In genomic region chr2:59361350-59361780, GRCm38 (mm10) we compare ENCODE assay signal across 12 mouse cellular contexts.
DNase-seq lines count a peak whose midpoint lies in the region; ATAC-seq and TF ChIP-seq lines count a peak whose summit lies in the region.
"Had no signal": no experiment of that assay in that cellular context is flagged by ENCODE, and none has a peak within 500 bp of the region (broad histone marks: within the 10 kb centered on the region; RNA-seq: fewer than 3 reads in every experiment).

No protein-coding gene starts in this region.

- H3K9ac ChIP-seq in heart, embryonic 16.5 days (ENCODE audit: low read length): no peak overlapping the region; the same call in 1 of the 2 replicates
- H3K9ac ChIP-seq in liver, embryonic 11.5 days (ENCODE audit: low read depth, low read length): no peak overlapping the region
- H3K9ac ChIP-seq: liver, embryonic 14.5 days had no signal

- H3K4me1 ChIP-seq in heart, embryonic 16.5 days (ENCODE audit: control insufficient read depth, insufficient read depth, low read length): peaks cover 12% of the 10 kb centered on the region
- H3K4me1 ChIP-seq in midbrain, embryonic 10.5 days: peaks cover 10% of the 10 kb centered on the region
- no peaks in the 10 kb centered on the region for H3K4me1 ChIP-seq in liver, embryonic 11.5 days (replicated peaks; ENCODE audit: control insufficient read depth, insufficient read depth, low read length)

- CTCF ChIA-PET in Patski (lab: Charles Lee): interaction anchor here (1.1 to 1.7 kb wide), 2 partner anchors 11 to 12 kb away, joined by 3 to 5 read pairs; no protein-coding TSS in a partner anchor

- no peak overlapping the region for H3K4me3 ChIP-seq in heart, embryonic 16.5 days (ENCODE audit: low read length)
- H3K4me3 ChIP-seq in midbrain, embryonic 10.5 days: no peak overlapping the region
- H3K4me3 ChIP-seq in liver, embryonic 11.5 days (ENCODE audit: low read depth, low read length): no peak overlapping the region
- H3K4me3 ChIP-seq: erythroblast, embryonic 14.5 days; myocyte had no signal

- POLR2A ChIA-PET in Patski (lab: Charles Lee): no interaction called here

- DNase-seq in heart, postnatal 36 days: no peak
- no peak for DNase-seq in Patski (ENCODE audit: low read depth, low spot score)
- DNase-seq in embryo, embryonic 11.5 days (ENCODE audit: low read depth, low spot score): peak; percentile 8
- DNase-seq in midbrain, embryonic 10.5 days (ENCODE audit: low spot score): peak; percentile 29
- DNase-seq in spleen, postnatal 10 days (ENCODE audit: low spot score in 2 of 2): no peak
- no peak for DNase-seq in liver, embryonic 11.5 days (ENCODE audit: low spot score)

- peak overlapping the region; percentile 27; the same call in 1 of the 2 replicates for H3K4me2 ChIP-seq in heart, embryonic 16.5 days (ENCODE audit: low read depth, low read length)
- H3K4me2 ChIP-seq in liver, embryonic 11.5 days: no peak overlapping the region

- peaks cover 5% of the 10 kb centered on the region for H3K9me3 ChIP-seq in heart, embryonic 16.5 days (replicated peaks; ENCODE audit: control insufficient read depth, low read length)
- no peaks in the 10 kb centered on the region for H3K9me3 ChIP-seq in midbrain, embryonic 10.5 days (replicated peaks)
- no peaks in the 10 kb centered on the region for H3K9me3 ChIP-seq in liver, embryonic 11.5 days (ENCODE audit: control insufficient read depth, low read length)
- H3K9me3 ChIP-seq: G1E had no signal

- 23% methylated on average over 4 of the region's 4 CpGs for whole genome bisulfite sequencing in heart, embryonic 16.5 days
- 31% methylated on average over 4 of the region's 4 CpGs for WGBS in midbrain, embryonic 10.5 days
- 49% methylated on average over 4 of the region's 4 CpGs for WGBS in liver, embryonic 11.5 days

- H3K36me3 ChIP-seq in heart, embryonic 16.5 days (ENCODE audit: control insufficient read depth, insufficient read depth): peaks cover 3% of the 10 kb centered on the region; the same call in 1 of the 2 replicates
- H3K36me3 ChIP-seq in midbrain, embryonic 10.5 days: peaks cover under 1% of the 10 kb centered on the region; the same call in 1 of the 2 replicates
- no peaks in the 10 kb centered on the region for H3K36me3 ChIP-seq in liver, embryonic 11.5 days (ENCODE audit: control insufficient read depth, insufficient read depth, low read length)

- TF ChIP-seq CTCF in Patski (IDR thresholded peaks at IDR 0.05): no peak

- in situ Hi-C loops in Patski (cut with MboI; ENCODE audit: low pct_unique_long_range_greater_than_20kb): no loop called here

- intact Hi-C loops in heart, postnatal 36 days (cut with DNase I): no loop called here

- H3K27ac ChIP-seq in heart, embryonic 16.5 days (ENCODE audit: low read length): peak overlapping the region; percentile 68
- H3K27ac ChIP-seq in midbrain, embryonic 10.5 days (replicated peaks): 0 out of 2 replicates have a peak overlapping the region, but pooled peaks have one; percentile 20
- H3K27ac ChIP-seq in liver, embryonic 11.5 days (ENCODE audit: low read depth, low read length): no peak overlapping the region
- H3K27ac ChIP-seq: liver, embryonic 14.5 days had no signal

- no peaks in the 10 kb centered on the region for H3K27me3 ChIP-seq in heart, embryonic 16.5 days (ENCODE audit: control insufficient read depth, insufficient read depth, low read length)
- no peaks in the 10 kb centered on the region for H3K27me3 ChIP-seq in Patski
- no peaks in the 10 kb centered on the region for H3K27me3 ChIP-seq in midbrain, embryonic 10.5 days (ENCODE audit: low read depth, poor library complexity, severe bottlenecking)
- no peaks in the 10 kb centered on the region for H3K27me3 ChIP-seq in liver, embryonic 11.5 days (replicated peaks; ENCODE audit: control insufficient read depth, insufficient read depth, low read length)

- peak; percentile 49; the same call in 1 of the 2 replicates for ATAC-seq in heart, embryonic 16.5 days (replicated peaks; ENCODE audit: extremely low read depth, insufficient read depth, low FRiP score)
- peak; percentile 71 for ATAC-seq in Patski
- no peak for ATAC-seq in inflammation-experienced regulatory T-cells, adult 6 months
- no peak for ATAC-seq in liver, embryonic 11.5 days (replicated peaks; ENCODE audit: low FRiP score)

Comparison
In these comparisons a context has a peak if more than half of its experiments do, and no peak if none do; other contexts are left out.
1. ATAC-seq: peak in heart, embryonic 16.5 days (single experiment) and Patski (single experiment); none in inflammation-experienced regulatory T-cells, adult 6 months (single experiment) and liver, embryonic 11.5 days (single experiment).
2. DNase-seq: peak in embryo, embryonic 11.5 days (single experiment) and midbrain, embryonic 10.5 days (single experiment); none in heart, postnatal 36 days (0 of 2), Patski (single experiment), spleen, postnatal 10 days (0 of 2) and liver, embryonic 11.5 days (single experiment).